Comparison of ENCODE assay signal across 10 mouse cellular contexts in genomic region chr13:73271336-73272242, GRCm38 (mm10). TPM values are rescaled to one million over a fixed set of nuclear protein-coding genes. Genes with fewer than 3 reads are reported as not detected.
DNase-seq lines count a peak whose midpoint lies in the region; ATAC-seq and TF ChIP-seq lines count a peak whose summit lies in the region.
"Had no signal": no experiment of that assay in that cellular context is flagged by ENCODE, and none has a peak within 500 bp of the region (broad histone marks: within the 10 kb centered on the region; RNA-seq: fewer than 3 reads in every experiment).

No protein-coding gene starts in this region.

- no peaks in the 10 kb centered on the region for H3K9me3 ChIP-seq in lung, postnatal 0 days (ENCODE audit: low read length)
- H3K9me3 ChIP-seq in forebrain, embryonic 16.5 days (ENCODE audit: control insufficient read depth, low read length): no peaks in the 10 kb centered on the region
- no peaks in the 10 kb centered on the region for H3K9me3 ChIP-seq in limb, embryonic 15.5 days
- no peaks in the 10 kb centered on the region for H3K9me3 ChIP-seq in stomach, postnatal 0 days (ENCODE audit: control insufficient read depth, low read length)

- DNase-seq in lung, postnatal 0 days (ENCODE audit: low spot score): no peak
- no peak for DNase-seq in lung, postnatal 25 days (ENCODE audit: low spot score)
- no peak for DNase-seq in stomach, postnatal 0 days (ENCODE audit: low spot score)
- DNase-seq in right cerebral cortex, postnatal 25 days: no peak

- H3K9ac ChIP-seq in lung, postnatal 0 days (replicated peaks; ENCODE audit: low read depth): no peak overlapping the region
- 0 out of 2 replicates have a peak overlapping the region, but pooled peaks have one; percentile 5 for H3K9ac ChIP-seq in forebrain, embryonic 16.5 days (replicated peaks; ENCODE audit: low read depth, low read length)
- no peak overlapping the region for H3K9ac ChIP-seq in limb, embryonic 15.5 days
- no peak overlapping the region for H3K9ac ChIP-seq in stomach, postnatal 0 days (ENCODE audit: low read length)

- peak overlapping the region; percentile 20; the same call in 1 of the 2 replicates for H3K4me2 ChIP-seq in lung, postnatal 0 days (replicated peaks; ENCODE audit: low read depth, low read length)
- peak overlapping the region; percentile 50 for H3K4me2 ChIP-seq in forebrain, embryonic 16.5 days (ENCODE audit: low read length)
- peak overlapping the region; percentile 42 for H3K4me2 ChIP-seq in limb, embryonic 15.5 days
- H3K4me2 ChIP-seq in stomach, postnatal 0 days (replicated peaks; ENCODE audit: low read depth): peak overlapping the region; percentile 32

- TF ChIP-seq EP300 in lung, postnatal 0 days (IDR thresholded peaks at IDR 0.05): no peak
- no peak for TF ChIP-seq EP300 in stomach, postnatal 0 days (optimal IDR thresholded peaks at IDR 0.05)

- H3K4me1 ChIP-seq in lung, postnatal 0 days (ENCODE audit: insufficient read depth, low read depth, low read length): no peaks in the 10 kb centered on the region
- H3K4me1 ChIP-seq in forebrain, embryonic 16.5 days (replicated peaks; ENCODE audit: control insufficient read depth, insufficient read depth, low read length): peaks cover 21% of the 10 kb centered on the region
- peaks cover 28% of the 10 kb centered on the region for H3K4me1 ChIP-seq in limb, embryonic 15.5 days
- no peaks in the 10 kb centered on the region for H3K4me1 ChIP-seq in stomach, postnatal 0 days (replicated peaks; ENCODE audit: control insufficient read depth, insufficient read depth)

- H3K27me3 ChIP-seq in lung, postnatal 0 days (replicated peaks; ENCODE audit: insufficient read depth, low read length): peaks cover 57% of the 10 kb centered on the region
- peaks cover 78% of the 10 kb centered on the region for H3K27me3 ChIP-seq in forebrain, embryonic 16.5 days (replicated peaks; ENCODE audit: control insufficient read depth, insufficient read depth, low read length)
- H3K27me3 ChIP-seq in limb, embryonic 15.5 days: peaks cover 96% of the 10 kb centered on the region
- peaks cover 20% of the 10 kb centered on the region for H3K27me3 ChIP-seq in stomach, postnatal 0 days (ENCODE audit: control insufficient read depth, insufficient read depth, low read length)

- no peak for TF ChIP-seq CTCF in lung, postnatal 0 days (IDR thresholded peaks at IDR 0.05)
- TF ChIP-seq CTCF in stomach, postnatal 0 days (IDR thresholded peaks at IDR 0.05; ENCODE audit: low read depth): no peak

- H3K36me3 ChIP-seq in lung, postnatal 0 days (ENCODE audit: insufficient read depth, low read length): no peaks in the 10 kb centered on the region
- no peaks in the 10 kb centered on the region for H3K36me3 ChIP-seq in forebrain, embryonic 16.5 days (ENCODE audit: control insufficient read depth, insufficient read depth)
- H3K36me3 ChIP-seq in limb, embryonic 15.5 days: no peaks in the 10 kb centered on the region
- no peaks in the 10 kb centered on the region for H3K36me3 ChIP-seq in stomach, postnatal 0 days (ENCODE audit: control insufficient read depth, insufficient read depth, low read length)

- H3K4me3 ChIP-seq in lung, postnatal 0 days (ENCODE audit: low read depth, low read length): no peak overlapping the region
- peak overlapping the region; percentile 32 for H3K4me3 ChIP-seq in forebrain, embryonic 16.5 days (replicated peaks; ENCODE audit: low read length)
- peak overlapping the region; percentile 26 for H3K4me3 ChIP-seq in limb, embryonic 15.5 days
- H3K4me3 ChIP-seq in stomach, postnatal 0 days (ENCODE audit: low read depth, low read length): peak overlapping the region; percentile 13
- H3K4me3 ChIP-seq: erythroblast, embryonic 14.5 days had no signal

- ATAC-seq in lung, postnatal 0 days: no peak
- no peak for ATAC-seq in forebrain, embryonic 16.5 days
- ATAC-seq in limb, embryonic 15.5 days (ENCODE audit: insufficient number of reproducible peaks, low FRiP score, low TSS enrichment, low read depth): no peak
- ATAC-seq in stomach, postnatal 0 days (ENCODE audit: low FRiP score, low TSS enrichment): no peak
- ATAC-seq in granulocyte monocyte progenitor cell, adult 5-6 weeks (replicated peaks; ENCODE audit: poor library complexity, severe bottlenecking): no peak; the same call in 1 of the 2 replicates
- ATAC-seq in cerebellum, adult (ENCODE audit: insufficient number of reproducible peaks, low FRiP score, low TSS enrichment): no peak

- WGBS in lung, postnatal 0 days: 1% methylated on average over 53 of the region's 53 CpGs
- under 1% methylated on average over 53 of the region's 53 CpGs for WGBS in forebrain, embryonic 16.5 days
- WGBS in limb, embryonic 15.5 days: 2% methylated on average over 53 of the region's 53 CpGs
- WGBS in stomach, postnatal 0 days: 1% methylated on average over 53 of the region's 53 CpGs

- H3K27ac ChIP-seq in lung, postnatal 0 days (ENCODE audit: low read length): no peak overlapping the region
- H3K27ac ChIP-seq in forebrain, embryonic 16.5 days (ENCODE audit: low read length): no peak overlapping the region
- H3K27ac ChIP-seq in limb, embryonic 15.5 days: no peak overlapping the region
- no peak overlapping the region for H3K27ac ChIP-seq in stomach, postnatal 0 days (replicated peaks)

RNA-seq across cellular contexts. Expression of gene Irx4, which starts 11.3 kb away (rescaled TPM):
- not detected in 2 replicates for polyA plus RNA-seq in lung, postnatal 0 days (2015; fragmentation: Nextera tagmentation; extraction: Ambion mirVana)
- polyA plus RNA-seq in forebrain, embryonic 16.5 days (2015; fragmentation: Nextera tagmentation; extraction: Ambion mirVana): 0.14 TPM in 1 of 2 replicates, not detected in the other
- 8.7 and 9.5 TPM in 2 replicates for polyA plus RNA-seq in limb, embryonic 15.5 days (2015; fragmentation: Nextera tagmentation; extraction: Ambion mirVana)
- polyA plus RNA-seq in stomach, postnatal 0 days (2015; fragmentation: Nextera tagmentation; extraction: Ambion mirVana): not detected in 2 replicates
- total RNA-seq in granulocyte monocyte progenitor cell, adult 5-6 weeks (2014; fragmentation: Nextera tagmentation): not detected in 2 replicates
- not detected in 2 replicates for total RNA-seq in granulocyte monocyte progenitor cell, adult 5-6 weeks (2017)
- polyA plus RNA-seq: erythroblast, embryonic 14.5 days; liver, embryonic 16.5 days had no signal

RNA-seq across cellular contexts. Expression of gene Mrpl36, which starts 56.7 kb away (rescaled TPM):
- 99.6 and 103 TPM in 2 replicates for polyA plus RNA-seq in lung, postnatal 0 days (2015; fragmentation: Nextera tagmentation; extraction: Ambion mirVana)
- 92.2 and 93.9 TPM in 2 replicates for polyA plus RNA-seq in forebrain, embryonic 16.5 days (2015; fragmentation: Nextera tagmentation; extraction: Ambion mirVana)
- polyA plus RNA-seq in limb, embryonic 15.5 days (2015; fragmentation: Nextera tagmentation; extraction: Ambion mirVana): 108 and 114 TPM in 2 replicates
- polyA plus RNA-seq in stomach, postnatal 0 days (2015; fragmentation: Nextera tagmentation; extraction: Ambion mirVana): 124 and 133 TPM in 2 replicates
- 97.8 and 116 TPM in 2 replicates for total RNA-seq in granulocyte monocyte progenitor cell, adult 5-6 weeks (2014; fragmentation: Nextera tagmentation)
- 37.9 and 66.9 TPM in 2 replicates for total RNA-seq in granulocyte monocyte progenitor cell, adult 5-6 weeks (2017)

RNA-seq across cellular contexts. Expression of gene Ndufs6, which starts 56.8 kb away (rescaled TPM):
- polyA plus RNA-seq in lung, postnatal 0 days (2015; fragmentation: Nextera tagmentation; extraction: Ambion mirVana): 270 and 333 TPM in 2 replicates
- 313 and 333 TPM in 2 replicates for polyA plus RNA-seq in forebrain, embryonic 16.5 days (2015; fragmentation: Nextera tagmentation; extraction: Ambion mirVana)
- 333 and 358 TPM in 2 replicates for polyA plus RNA-seq in limb, embryonic 15.5 days (2015; fragmentation: Nextera tagmentation; extraction: Ambion mirVana)
- 392 and 421 TPM in 2 replicates for polyA plus RNA-seq in stomach, postnatal 0 days (2015; fragmentation: Nextera tagmentation; extraction: Ambion mirVana)
- total RNA-seq in granulocyte monocyte progenitor cell, adult 5-6 weeks (2014; fragmentation: Nextera tagmentation): 207 and 242 TPM in 2 replicates
- total RNA-seq in granulocyte monocyte progenitor cell, adult 5-6 weeks (2017): 98.5 and 102 TPM in 2 replicates
